Mouse (Mus musculus) cerebellum, adult 8-10 months (tissue): ENCODE results near the gene Taf13.

ENCODE experiments used
- DNase-seq: peaks from one replicate; pipeline ENCODE4 v3.0.0; 2022

The Taf13 gene

DNA sequence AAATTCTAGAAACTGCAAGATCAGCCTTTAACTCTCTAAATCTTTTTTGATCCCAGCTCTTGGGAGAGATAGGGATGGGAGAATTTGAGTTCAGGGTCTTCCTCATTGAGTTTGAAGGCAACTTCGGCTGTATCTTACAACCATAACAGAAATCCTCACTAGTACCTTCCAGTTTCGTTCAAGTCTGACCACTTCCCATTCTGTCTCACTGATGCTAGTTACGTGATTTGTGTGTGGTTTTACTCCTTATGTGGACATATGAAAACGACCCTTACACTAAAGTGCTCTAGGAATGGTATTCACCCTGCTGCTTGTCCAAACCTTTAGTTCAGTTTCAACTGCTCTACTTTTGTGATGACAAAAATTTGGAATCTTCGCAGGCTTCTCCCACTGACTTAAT, 2.5 kb downstream of the Taf13 start:
- no peak for DNase-seq

GRCm38 (mm10) chr3:108584580-108584979, 13.1 kb downstream of the Taf13 start:
- DNase-seq, result no peak

DNA sequence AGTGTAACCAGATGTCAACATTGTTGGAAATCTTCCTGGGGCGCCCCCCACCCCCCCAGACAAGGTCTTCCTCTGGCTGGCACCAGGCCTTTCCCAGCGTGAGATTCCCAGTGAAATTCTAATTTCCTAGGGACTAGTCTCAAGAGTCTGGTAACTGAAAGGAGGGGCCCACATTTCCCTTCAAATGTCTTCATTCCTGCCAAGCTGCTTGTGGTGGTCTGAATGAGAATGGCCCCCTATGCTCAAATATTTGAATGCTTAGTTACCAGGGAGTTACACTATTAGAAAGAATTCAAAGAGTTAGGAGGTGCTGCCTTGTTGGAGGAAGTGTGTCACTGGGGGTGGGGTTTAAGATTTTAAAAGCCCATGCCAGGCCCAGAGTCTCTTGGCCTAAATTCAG, 16.9 kb downstream of the Taf13 start:
- no peak for DNase-seq

- DNase-seq, result peak; percentile 91
These were observed 19.5 kb downstream of the Taf13 start, which contains the start of gene Wdr47 for GRCm38 (mm10) chr3:108590786-108591529. Gene Wdr47, plus strand, starts transcription at chr3:108591279.

GRCm38 (mm10) chr3:108591530-108592522, 20.3 kb downstream of the Taf13 start:
- no peak for DNase-seq

DNA sequence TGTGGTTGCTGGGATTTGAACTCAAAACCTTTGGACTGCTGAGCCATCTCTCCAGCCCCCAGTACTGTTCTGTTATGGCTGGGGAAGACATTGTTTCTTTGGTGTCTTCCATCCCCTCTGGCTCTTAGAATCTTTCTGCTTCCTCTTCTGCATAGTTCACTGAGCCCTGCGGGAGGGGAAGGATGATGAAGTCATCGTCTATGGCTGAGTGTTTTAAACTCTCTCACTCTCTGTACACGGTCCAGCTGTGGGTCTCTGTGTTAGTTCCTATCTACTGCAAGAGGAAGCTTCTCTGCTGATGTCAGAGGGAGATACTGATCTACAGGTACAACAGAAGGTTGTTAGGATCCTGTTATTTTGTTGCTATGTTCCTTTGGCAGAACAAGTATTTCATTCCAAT, 37.4 kb downstream of the Taf13 start:
- DNase-seq, result no peak
